Mouse (Mus musculus): ENCODE measurements around the gene Nfib. TPM values are rescaled to one million over a fixed set of nuclear protein-coding genes. Genes with fewer than 3 reads are reported as not detected.
A peak's percentile ranks its signal among the peaks of the same experiment; 100 is the strongest.

The Nfib gene
- polyA plus RNA-seq, 1 experiment from 2014 or later = 60.0 TPM

DNA sequence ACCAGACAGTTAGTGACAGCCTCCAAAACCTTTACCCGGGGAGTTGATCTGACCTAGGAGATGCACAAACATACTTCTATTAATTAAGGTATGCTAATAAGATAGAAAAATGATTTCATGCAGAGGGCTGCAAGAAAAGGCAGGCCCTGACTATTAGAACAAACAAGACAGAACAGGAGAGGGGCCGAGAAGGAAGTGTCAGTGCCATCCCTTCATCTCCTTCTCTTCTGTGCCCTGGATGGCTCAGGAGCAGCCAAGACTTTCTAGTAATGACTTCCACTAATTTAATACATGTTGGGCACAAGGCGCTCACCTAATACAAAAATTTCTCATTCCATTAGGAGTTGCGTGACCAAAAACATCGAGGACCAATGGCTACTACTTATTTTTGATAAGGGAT, 118.9 kb downstream of the Nfib start:
- no peaks in the 10 kb centered on the region for H3K27me3 ChIP-seq
- H3K9me3 ChIP-seq (replicated peaks) = no peaks in the 10 kb centered on the region
- WGBS = 82% methylated on average over 5 of the region's 5 CpGs
- ATAC-seq (replicated peaks; ENCODE audit: insufficient number of reproducible peaks, insufficient read depth, low FRiP score, low read depth) = no peak
- no peak overlapping the region for H3K4me2 ChIP-seq
- H3K36me3 ChIP-seq = no peaks in the 10 kb centered on the region
- H3K4me3 ChIP-seq = no peak overlapping the region
- H3K9ac ChIP-seq = no peak overlapping the region
- H3K4me1 ChIP-seq (replicated peaks) = peaks cover 9% of the 10 kb centered on the region; the same call in 1 of the 2 replicates
- no peak overlapping the region for H3K27ac ChIP-seq

DNA sequence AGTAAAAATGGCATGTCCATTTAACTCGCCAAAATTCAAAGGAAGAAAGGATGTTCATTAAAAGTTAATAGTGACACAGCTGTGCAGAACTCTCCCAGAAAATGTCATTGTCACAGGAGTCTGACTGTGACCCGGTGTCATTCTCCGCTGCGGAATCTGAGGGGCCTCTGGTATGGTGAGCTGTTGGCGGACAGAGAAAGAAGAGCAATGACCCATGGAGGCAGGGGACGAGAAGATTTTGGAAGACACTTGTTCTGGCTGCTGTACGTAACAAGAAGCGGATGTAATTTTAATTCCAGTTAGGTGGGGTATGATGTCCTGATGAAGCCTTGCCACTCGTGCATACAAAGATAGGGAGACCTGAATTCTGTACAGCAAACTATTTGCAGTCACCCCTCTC, 120.0 kb downstream of the Nfib start:
- no peak overlapping the region for H3K4me3 ChIP-seq
- H3K9me3 ChIP-seq (replicated peaks) = no peaks in the 10 kb centered on the region
- H3K4me2 ChIP-seq = no peak overlapping the region
- 77% methylated on average over 9 of the region's 9 CpGs for WGBS
- ATAC-seq (replicated peaks; ENCODE audit: insufficient number of reproducible peaks, insufficient read depth, low FRiP score, low read depth) = no peak
- peaks cover 9% of the 10 kb centered on the region; the same call in 1 of the 2 replicates for H3K4me1 ChIP-seq (replicated peaks)
- H3K27ac ChIP-seq = no peak overlapping the region
- H3K36me3 ChIP-seq = no peaks in the 10 kb centered on the region
- no peaks in the 10 kb centered on the region for H3K27me3 ChIP-seq
- H3K9ac ChIP-seq = no peak overlapping the region

DNA sequence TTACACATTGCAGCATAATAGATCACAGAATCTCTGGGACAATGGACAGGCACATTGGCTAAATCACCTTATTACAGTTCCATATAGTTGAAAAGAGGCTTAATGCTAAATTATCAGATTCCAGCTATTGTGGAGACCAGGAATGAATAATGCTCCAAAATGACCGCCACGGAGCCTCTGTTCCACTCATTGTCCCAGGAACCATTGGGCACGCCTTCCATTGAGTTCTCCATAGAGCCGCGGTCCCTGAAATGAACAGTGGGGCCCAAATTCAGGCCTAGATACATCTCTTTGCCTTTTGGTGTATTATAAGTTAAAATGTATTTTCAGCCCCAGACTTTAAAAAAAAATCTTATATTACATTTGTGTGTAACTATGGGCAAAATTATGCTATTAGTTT, 120.5 kb downstream of the Nfib start:
- 94% methylated on average over 5 of the region's 5 CpGs for WGBS
- no peak for ATAC-seq (replicated peaks; ENCODE audit: insufficient number of reproducible peaks, insufficient read depth, low FRiP score, low read depth)

DNA sequence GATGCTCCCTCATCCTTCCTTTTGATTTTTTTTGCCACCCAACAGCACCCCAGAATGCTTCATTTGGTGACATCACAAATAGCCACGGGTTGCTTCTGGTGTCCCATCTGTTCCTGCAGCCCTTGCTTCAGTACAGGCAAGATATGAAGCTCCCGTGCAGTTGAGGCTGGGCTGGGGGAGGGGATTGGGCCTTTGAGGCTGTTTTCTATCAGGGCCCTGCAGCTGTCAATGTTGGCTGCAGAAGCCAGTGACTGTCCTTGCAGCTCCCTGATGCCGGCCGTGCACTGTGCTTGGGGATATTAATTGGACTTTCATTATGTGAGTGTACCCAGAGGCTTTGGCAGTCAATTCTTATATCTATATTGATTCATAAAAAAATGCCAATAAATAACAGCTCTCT, 121.0 kb downstream of the Nfib start:
- Histone ChIP-seq H3K9ac (no peak overlapping the region), H3K9me3 (replicated peaks) (no peaks in the 10 kb centered on the region), H3K4me3 (no peak overlapping the region), H3K36me3 (no peaks in the 10 kb centered on the region), H3K4me2 (no peak overlapping the region), H3K27ac (no peak overlapping the region), H3K27me3 (no peaks in the 10 kb centered on the region), H3K4me1 (replicated peaks) (peaks cover 7% of the 10 kb centered on the region; the same call in 1 of the 2 replicates)
- WGBS = 20% methylated on average over 4 of the region's 4 CpGs
- ATAC-seq (replicated peaks; ENCODE audit: insufficient number of reproducible peaks, insufficient read depth, low FRiP score, low read depth) = no peak

More for the DNA sequence above, 120.5 kb downstream of the Nfib start:
- peaks cover 9% of the 10 kb centered on the region; the same call in 1 of the 2 replicates for H3K4me1 ChIP-seq (replicated peaks)
- no peak overlapping the region for H3K9ac ChIP-seq
- no peaks in the 10 kb centered on the region for H3K36me3 ChIP-seq
- no peaks in the 10 kb centered on the region for H3K27me3 ChIP-seq
- no peak overlapping the region for H3K4me2 ChIP-seq
- H3K4me3 ChIP-seq = no peak overlapping the region
- no peaks in the 10 kb centered on the region for H3K9me3 ChIP-seq (replicated peaks)
- no peak overlapping the region for H3K27ac ChIP-seq

DNA sequence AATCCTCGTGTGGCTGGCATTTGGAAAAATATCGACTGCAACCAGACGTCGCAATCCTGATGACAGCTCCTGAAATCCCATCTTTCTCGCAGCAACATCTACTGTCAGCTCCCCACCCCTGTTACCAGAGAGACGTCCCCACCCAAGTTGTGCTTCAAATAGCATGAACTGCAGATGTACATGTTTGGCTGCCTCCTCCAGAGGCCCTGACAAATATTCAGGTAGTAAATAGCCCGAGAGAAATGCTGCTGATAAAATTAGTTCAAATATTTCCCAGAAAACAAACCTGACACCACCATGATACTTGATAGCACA, 132.3 kb downstream of the Nfib start:
- Histone ChIP-seq H3K9ac (no peak overlapping the region), H3K27ac (peak overlapping the region; percentile 72), H3K9me3 (replicated peaks) (no peaks in the 10 kb centered on the region), H3K4me2 (peak overlapping the region; percentile 20; the same call in 1 of the 2 replicates), H3K36me3 (no peaks in the 10 kb centered on the region), H3K4me1 (replicated peaks) (peaks cover 17% of the 10 kb centered on the region), H3K4me3 (no peak overlapping the region), H3K27me3 (no peaks in the 10 kb centered on the region)
- 38% methylated on average over 7 of the region's 7 CpGs for WGBS
- no peak; the same call in 1 of the 2 replicates for ATAC-seq (replicated peaks; ENCODE audit: insufficient number of reproducible peaks, insufficient read depth, low FRiP score, low read depth)

DNA sequence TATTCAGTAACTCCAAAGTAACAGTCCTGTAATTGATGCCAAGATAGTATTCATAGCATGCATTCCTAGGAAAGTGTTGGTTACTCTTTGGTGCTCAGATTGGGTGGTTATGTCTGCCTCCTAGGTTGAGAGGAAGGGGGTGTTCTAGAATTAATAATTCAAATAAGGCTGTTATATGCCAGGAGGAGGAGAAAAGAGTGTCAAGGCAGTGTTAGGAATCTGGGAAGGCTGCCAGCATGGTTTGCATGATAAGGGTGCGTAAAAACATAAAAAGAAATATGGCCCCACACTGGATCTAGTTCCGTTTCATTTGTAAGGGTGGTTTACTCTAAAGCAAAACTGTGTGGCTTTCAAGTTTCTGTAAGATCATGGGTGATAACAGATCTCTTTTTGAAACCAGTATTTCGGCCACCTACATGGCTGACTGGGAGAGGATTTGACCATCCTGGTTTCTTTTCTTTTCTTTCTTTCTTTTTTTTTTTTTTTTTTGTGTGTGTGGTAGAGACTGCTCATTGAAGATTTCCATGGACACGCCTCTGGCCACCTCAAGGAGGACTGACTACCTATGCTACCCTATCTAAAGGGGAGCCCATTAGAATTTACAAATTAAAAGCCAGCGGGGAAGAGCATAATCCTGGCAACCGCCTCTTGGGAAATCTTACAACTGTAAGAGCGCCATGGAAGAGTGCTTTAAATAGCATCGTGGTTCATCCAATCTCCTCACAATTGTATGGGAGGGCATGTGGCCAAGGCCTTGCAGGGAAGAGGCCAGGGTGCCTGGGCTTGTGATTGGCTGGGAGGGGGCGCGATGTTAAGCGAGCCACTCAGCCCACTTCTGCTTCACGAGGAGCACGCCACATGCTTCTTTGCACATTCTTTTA, 132.9 kb downstream of the Nfib start:
- Histone ChIP-seq H3K4me2 (peak overlapping the region; percentile 20; the same call in 1 of the 2 replicates), H3K9me3 (replicated peaks) (no peaks in the 10 kb centered on the region), H3K36me3 (no peaks in the 10 kb centered on the region), H3K27ac (peak overlapping the region; percentile 72), H3K4me3 (no peak overlapping the region), H3K9ac (no peak overlapping the region), H3K27me3 (no peaks in the 10 kb centered on the region), H3K4me1 (replicated peaks) (peaks cover 17% of the 10 kb centered on the region)
- 37% methylated on average over 13 of the region's 13 CpGs for WGBS
- ATAC-seq (replicated peaks; ENCODE audit: insufficient number of reproducible peaks, insufficient read depth, low FRiP score, low read depth) = peak; percentile 88

DNA sequence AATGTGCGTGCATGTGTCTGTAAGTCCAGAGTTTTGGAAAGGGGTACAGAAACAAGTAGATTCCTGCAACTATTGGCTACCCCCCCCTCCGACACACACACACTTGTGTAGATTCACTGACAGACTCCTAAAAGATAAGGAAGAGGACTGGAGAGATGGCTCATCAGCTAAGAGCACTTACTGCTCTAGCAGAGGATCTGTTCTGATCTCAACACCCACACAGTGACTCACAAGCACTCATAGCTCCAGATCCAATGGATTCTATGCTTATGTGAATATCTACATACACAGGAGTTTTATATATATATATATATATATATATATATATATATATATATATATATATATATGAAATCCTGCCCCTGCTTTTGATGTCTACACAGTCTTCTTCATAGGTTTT, 146.7 kb downstream of the Nfib start:
- no peak overlapping the region for H3K4me2 ChIP-seq
- H3K4me3 ChIP-seq = no peak overlapping the region
- no peaks in the 10 kb centered on the region for H3K36me3 ChIP-seq
- no peak for ATAC-seq (replicated peaks; ENCODE audit: insufficient number of reproducible peaks, insufficient read depth, low FRiP score, low read depth)
- H3K27me3 ChIP-seq = no peaks in the 10 kb centered on the region
- no peak overlapping the region for H3K9ac ChIP-seq
- H3K4me1 ChIP-seq (replicated peaks) = peaks cover 12% of the 10 kb centered on the region
- H3K9me3 ChIP-seq (replicated peaks) = no peaks in the 10 kb centered on the region
- H3K27ac ChIP-seq = no peak overlapping the region
- WGBS = 77% methylated on average over 2 of the region's 2 CpGs

DNA sequence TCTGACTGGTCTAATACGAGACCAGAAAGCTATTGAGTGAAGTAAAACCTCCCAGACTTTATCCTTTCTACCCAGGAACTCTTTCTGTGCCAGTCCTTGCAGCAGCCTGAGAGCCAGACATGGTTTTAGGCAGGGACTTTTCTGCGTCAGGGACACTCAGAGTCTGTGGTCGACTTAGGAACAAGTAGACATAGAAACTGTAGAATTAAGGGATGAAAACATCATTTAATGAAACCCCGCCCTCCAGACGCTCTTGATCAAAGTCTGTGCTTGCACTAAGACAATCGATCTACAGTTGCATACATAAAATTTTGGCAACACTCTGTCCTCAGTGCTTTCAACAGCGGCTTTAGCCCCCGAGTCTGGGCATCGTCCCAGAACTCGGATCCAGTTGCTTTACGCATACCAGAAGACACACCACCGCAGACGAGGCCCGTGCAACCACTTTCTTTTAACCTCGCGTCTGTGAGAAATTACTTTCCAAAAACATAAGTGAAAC, 149.8 kb downstream of the Nfib start:
- H3K4me1 ChIP-seq (replicated peaks) = peaks cover 11% of the 10 kb centered on the region
- peak overlapping the region; percentile 64 for H3K27ac ChIP-seq
- no peak for ATAC-seq (replicated peaks; ENCODE audit: insufficient number of reproducible peaks, insufficient read depth, low FRiP score, low read depth)
- H3K9ac ChIP-seq = no peak overlapping the region
- WGBS = 45% methylated on average over 16 of the region's 16 CpGs
- peak overlapping the region; percentile 27; the same call in 1 of the 2 replicates for H3K4me2 ChIP-seq
- H3K9me3 ChIP-seq (replicated peaks) = no peaks in the 10 kb centered on the region
- no peaks in the 10 kb centered on the region for H3K36me3 ChIP-seq
- H3K4me3 ChIP-seq = peak overlapping the region; percentile 2; the same call in 1 of the 2 replicates
- no peaks in the 10 kb centered on the region for H3K27me3 ChIP-seq

DNA sequence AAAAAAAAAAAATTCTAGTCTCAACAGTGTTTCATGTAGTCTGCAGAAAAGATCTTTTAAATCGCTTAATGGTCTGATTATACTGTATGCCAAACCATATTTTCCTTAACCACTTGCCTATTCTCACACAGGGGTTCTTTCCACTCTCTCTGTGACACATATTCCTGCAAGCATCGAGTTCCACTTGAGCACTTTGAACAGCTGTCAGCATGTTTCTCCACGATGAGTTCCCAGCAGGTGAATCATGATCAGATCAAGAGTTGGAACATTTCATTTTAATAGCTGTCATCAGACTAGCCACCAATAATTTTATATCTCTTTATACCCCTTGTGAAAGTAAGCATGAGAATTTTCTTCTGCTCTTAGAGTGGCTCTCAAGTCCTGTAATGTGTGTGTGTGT, 151.9 kb downstream of the Nfib start:
- no peaks in the 10 kb centered on the region for H3K27me3 ChIP-seq
- WGBS = 55% methylated on average over 3 of the region's 3 CpGs
- H3K4me3 ChIP-seq = no peak overlapping the region
- no peak overlapping the region for H3K4me2 ChIP-seq
- 0 out of 2 replicates have a peak, but pooled peaks cover 4% of the 10 kb centered on the region for H3K4me1 ChIP-seq (replicated peaks)
- H3K27ac ChIP-seq = no peak overlapping the region
- ATAC-seq (replicated peaks; ENCODE audit: insufficient number of reproducible peaks, insufficient read depth, low FRiP score, low read depth) = no peak
- no peak overlapping the region for H3K9ac ChIP-seq
- H3K9me3 ChIP-seq (replicated peaks) = no peaks in the 10 kb centered on the region
- H3K36me3 ChIP-seq = no peaks in the 10 kb centered on the region

DNA sequence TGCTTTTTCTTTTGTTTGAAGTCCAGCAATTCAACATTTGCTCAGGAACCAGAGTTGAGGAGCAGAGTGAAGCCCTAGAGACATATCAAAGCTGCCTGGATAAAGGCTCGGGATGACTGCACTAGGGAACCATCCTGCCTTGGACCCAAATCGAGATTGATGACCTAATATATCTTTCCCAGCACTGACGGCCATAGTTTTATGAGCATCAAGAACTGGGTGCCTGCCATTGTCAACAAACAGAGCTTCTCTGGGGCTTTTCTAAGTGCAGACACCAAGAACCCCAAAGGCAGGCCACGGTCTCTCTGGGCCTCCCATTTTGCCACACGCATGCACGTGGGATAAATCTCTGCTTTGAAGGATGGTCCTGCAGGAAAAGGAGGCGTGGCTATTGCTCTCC, 153.3 kb downstream of the Nfib start:
- H3K4me1 ChIP-seq (replicated peaks) = 0 out of 2 replicates have a peak, but pooled peaks cover 4% of the 10 kb centered on the region
- no peak overlapping the region for H3K9ac ChIP-seq
- no peak overlapping the region for H3K27ac ChIP-seq
- H3K4me3 ChIP-seq = no peak overlapping the region
- no peak for ATAC-seq (replicated peaks; ENCODE audit: insufficient number of reproducible peaks, insufficient read depth, low FRiP score, low read depth)
- no peaks in the 10 kb centered on the region for H3K27me3 ChIP-seq
- WGBS = 64% methylated on average over 7 of the region's 7 CpGs
- H3K9me3 ChIP-seq (replicated peaks) = no peaks in the 10 kb centered on the region
- no peaks in the 10 kb centered on the region for H3K36me3 ChIP-seq
- no peak overlapping the region for H3K4me2 ChIP-seq

DNA sequence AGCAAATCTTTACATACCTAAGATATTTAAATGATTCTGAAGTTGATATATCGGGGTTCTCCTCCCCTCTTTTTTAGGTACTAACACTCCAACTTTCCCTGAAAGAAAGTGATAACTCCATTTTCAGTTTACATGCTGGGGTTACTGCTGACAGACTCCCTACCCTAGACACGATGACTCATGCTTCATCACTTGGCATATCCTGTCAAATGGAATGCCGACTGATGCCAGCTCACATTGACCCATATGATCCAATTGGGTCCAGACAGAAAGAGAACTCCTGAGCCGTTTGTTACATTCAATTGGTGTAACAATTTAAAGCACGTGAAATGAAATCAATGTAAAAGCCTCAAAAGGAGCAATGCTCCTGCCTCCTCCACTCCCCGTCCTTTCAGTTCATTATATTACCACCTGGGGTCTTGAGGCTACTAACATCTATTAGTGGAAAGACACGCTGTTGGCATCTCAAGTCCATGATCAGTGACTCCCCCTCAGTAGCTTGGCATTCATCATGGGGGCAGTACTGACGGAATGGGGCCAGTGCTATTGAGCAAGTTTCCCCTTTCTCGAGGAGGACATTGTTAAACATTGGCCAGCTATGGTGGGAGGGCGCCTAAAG, 155.7 kb downstream of the Nfib start:
- WGBS = 81% methylated on average over 10 of the region's 10 CpGs
- Histone ChIP-seq H3K27ac (no peak overlapping the region), H3K4me2 (no peak overlapping the region), H3K36me3 (no peaks in the 10 kb centered on the region), H3K4me3 (no peak overlapping the region), H3K9me3 (replicated peaks) (no peaks in the 10 kb centered on the region), H3K9ac (no peak overlapping the region), H3K4me1 (replicated peaks) (no peaks in the 10 kb centered on the region), H3K27me3 (no peaks in the 10 kb centered on the region)
- no peak for ATAC-seq (replicated peaks; ENCODE audit: insufficient number of reproducible peaks, insufficient read depth, low FRiP score, low read depth)

All from heart, embryonic 15.5 days (tissue).